20 mouse cellular contexts compared by ENCODE assay signal in genomic region chr10:63239848-63240247, GRCm38 (mm10). TPM values are rescaled to one million over a fixed set of nuclear protein-coding genes. Genes with fewer than 3 reads are reported as not detected.
"Had no signal": no experiment of that assay in that cellular context is flagged by ENCODE, and none has a peak within 500 bp of the region (broad histone marks: within the 10 kb centered on the region; RNA-seq: fewer than 3 reads in every experiment).

No protein-coding gene starts in this region.

- H3K4me3 ChIP-seq: liver, embryonic 15.5 days; lung, embryonic 15.5 days; megakaryocyte, embryonic 14.5 days; midbrain, embryonic 13.5 days; midbrain, embryonic 15.5 days; neural tube, embryonic 12.5 days had no signal

- H3K4me2 ChIP-seq: liver, embryonic 15.5 days; lung, embryonic 15.5 days; midbrain, embryonic 11.5 days; midbrain, embryonic 13.5 days; midbrain, embryonic 15.5 days; neural tube, embryonic 12.5 days had no signal

- H3K36me3 ChIP-seq: liver, embryonic 15.5 days; lung, embryonic 15.5 days; midbrain, embryonic 13.5 days; midbrain, embryonic 15.5 days; neural tube, embryonic 12.5 days had no signal

- H3K27me3 ChIP-seq: lung, embryonic 15.5 days; midbrain, embryonic 13.5 days; midbrain, embryonic 15.5 days; neural tube, embryonic 12.5 days had no signal

- H3K9ac ChIP-seq: liver, embryonic 15.5 days; liver, postnatal 0 days; lung, embryonic 15.5 days; midbrain, embryonic 13.5 days; midbrain, embryonic 15.5 days; neural tube, embryonic 12.5 days had no signal

- H3K9me3 ChIP-seq: liver, embryonic 15.5 days; lung, embryonic 15.5 days; midbrain, embryonic 13.5 days; midbrain, embryonic 15.5 days; neural tube, embryonic 12.5 days had no signal

- DNase-seq: liver, postnatal 0 days; lung, adult 2 months; lung, postnatal 14 days; lung, postnatal 36 days; right cerebral cortex, postnatal 14 days; thymus, adult 2 months; thymus, postnatal 25 days; thymus, postnatal 4 days had no signal

- H3K27ac ChIP-seq: liver, embryonic 15.5 days; lung, embryonic 15.5 days; macrophage; midbrain, embryonic 13.5 days; midbrain, embryonic 15.5 days; neural tube, embryonic 12.5 days had no signal

RNA-seq across cellular contexts. Expression of gene Mypn, which starts 36.1 kb away (rescaled TPM):
- total RNA-seq: megakaryocyte progenitor cell, adult 5-6 weeks; monocyte, adult 5-6 weeks; neutrophil, adult 5-6 weeks had no signal
- polyA plus RNA-seq: macrophage; stomach, embryonic 14.5 days had no signal
